Comparison of ENCODE assay signal across 12 mouse cellular contexts in genomic region chr3:122333493-122333892, GRCm38 (mm10). TPM values are rescaled to one million over a fixed set of nuclear protein-coding genes. Genes with fewer than 3 reads are reported as not detected.
DNase-seq lines count a peak whose midpoint lies in the region; ATAC-seq lines count a peak whose summit lies in the region.
"Had no signal": no experiment of that assay in that cellular context is flagged by ENCODE, and none has a peak within 500 bp of the region (broad histone marks: within the 10 kb centered on the region; RNA-seq: fewer than 3 reads in every experiment).

No protein-coding gene starts in this region.

- no peak overlapping the region for H3K4me3 ChIP-seq in forebrain, embryonic 10.5 days
- H3K4me3 ChIP-seq in forebrain, embryonic 11.5 days (ENCODE audit: low read depth, low read length), result no peak overlapping the region
- H3K4me3 ChIP-seq in kidney, embryonic 14.5 days (ENCODE audit: low read length), result no peak overlapping the region
- H3K4me3 ChIP-seq in limb, embryonic 12.5 days (replicated peaks), result no peak overlapping the region

- H3K4me1 ChIP-seq in forebrain, embryonic 10.5 days, result peaks cover 15% of the 10 kb centered on the region
- H3K4me1 ChIP-seq in forebrain, embryonic 11.5 days (replicated peaks; ENCODE audit: control insufficient read depth, insufficient read depth, low read length), result peaks cover 5% of the 10 kb centered on the region; the same call in 1 of the 2 replicates
- H3K4me1 ChIP-seq in kidney, embryonic 14.5 days (ENCODE audit: control insufficient read depth, insufficient read depth, low read length), result peaks cover 8% of the 10 kb centered on the region; the same call in 1 of the 2 replicates
- H3K4me1 ChIP-seq in limb, embryonic 12.5 days (replicated peaks), result peaks cover 24% of the 10 kb centered on the region

- H3K36me3 ChIP-seq in forebrain, embryonic 10.5 days (replicated peaks), result no peaks in the 10 kb centered on the region
- H3K36me3 ChIP-seq in forebrain, embryonic 11.5 days (ENCODE audit: control insufficient read depth, insufficient read depth, low read length), result no peaks in the 10 kb centered on the region
- no peaks in the 10 kb centered on the region for H3K36me3 ChIP-seq in kidney, embryonic 14.5 days (ENCODE audit: control insufficient read depth, insufficient read depth, low read length)
- no peaks in the 10 kb centered on the region for H3K36me3 ChIP-seq in limb, embryonic 12.5 days

- H3K27ac ChIP-seq in forebrain, embryonic 10.5 days, result peak overlapping the region; percentile 53; the same call in 1 of the 2 replicates
- no peak overlapping the region for H3K27ac ChIP-seq in forebrain, embryonic 11.5 days (ENCODE audit: low read depth, low read length)
- H3K27ac ChIP-seq in kidney, embryonic 14.5 days (ENCODE audit: low read depth, low read length), result no peak overlapping the region
- H3K27ac ChIP-seq in limb, embryonic 12.5 days, result peak overlapping the region; percentile 41; the same call in 1 of the 2 replicates
- H3K27ac ChIP-seq: liver, embryonic 14.5 days; macrophage had no signal

- ATAC-seq in forebrain, embryonic 11.5 days (replicated peaks; ENCODE audit: low FRiP score), result no peak
- ATAC-seq in kidney, embryonic 14.5 days (ENCODE audit: low FRiP score, low TSS enrichment), result 0 out of 2 replicates have a peak, but pooled peaks have one; percentile 38
- no peak for ATAC-seq in limb, embryonic 12.5 days (ENCODE audit: insufficient number of reproducible peaks, insufficient read depth, low FRiP score, low TSS enrichment, low read depth)

- H3K4me2 ChIP-seq in forebrain, embryonic 11.5 days (ENCODE audit: low read depth, low read length, severe bottlenecking), result no peak overlapping the region
- no peak overlapping the region for H3K4me2 ChIP-seq in kidney, embryonic 14.5 days (replicated peaks; ENCODE audit: low read depth, low read length)
- H3K4me2 ChIP-seq in limb, embryonic 12.5 days, result no peak overlapping the region

- H3K9me3 ChIP-seq in forebrain, embryonic 10.5 days, result no peaks in the 10 kb centered on the region
- H3K9me3 ChIP-seq in forebrain, embryonic 11.5 days (ENCODE audit: control insufficient read depth, low read length), result no peaks in the 10 kb centered on the region
- no peaks in the 10 kb centered on the region for H3K9me3 ChIP-seq in kidney, embryonic 14.5 days (ENCODE audit: control insufficient read depth, low read length)
- H3K9me3 ChIP-seq in limb, embryonic 12.5 days, result no peaks in the 10 kb centered on the region

- H3K9ac ChIP-seq in forebrain, embryonic 11.5 days (ENCODE audit: low read length), result no peak overlapping the region
- H3K9ac ChIP-seq in kidney, embryonic 14.5 days (ENCODE audit: low read depth, low read length), result no peak overlapping the region
- H3K9ac ChIP-seq in limb, embryonic 12.5 days (replicated peaks), result no peak overlapping the region
- H3K9ac ChIP-seq: liver, embryonic 14.5 days had no signal

- 27% methylated on average over 4 of the region's 4 CpGs for WGBS in forebrain, embryonic 10.5 days
- 23% methylated on average over 4 of the region's 4 CpGs for WGBS in forebrain, embryonic 11.5 days
- WGBS in kidney, embryonic 14.5 days, result 30% methylated on average over 4 of the region's 4 CpGs
- 37% methylated on average over 4 of the region's 4 CpGs for WGBS in limb, embryonic 12.5 days

- no peak for DNase-seq in forebrain, embryonic 10.5 days (ENCODE audit: extremely low spot score, low spot score)
- DNase-seq in forebrain, embryonic 11.5 days (ENCODE audit: low spot score), result no peak
- DNase-seq in kidney, postnatal 36 days, result no peak
- peak; percentile 27 for DNase-seq in embryo, embryonic 11 days
- DNase-seq in lung, postnatal 10 days, result no peak
- no peak for DNase-seq in thymus, adult 18-20 months
- DNase-seq: cerebellum, adult 11 months; right cerebral cortex, postnatal 4 days had no signal

- peaks cover 22% of the 10 kb centered on the region for H3K27me3 ChIP-seq in forebrain, embryonic 10.5 days (ENCODE audit: poor library complexity, severe bottlenecking)
- H3K27me3 ChIP-seq in forebrain, embryonic 11.5 days (ENCODE audit: control insufficient read depth, insufficient read depth, low read length), result no peaks in the 10 kb centered on the region
- H3K27me3 ChIP-seq in kidney, embryonic 14.5 days (ENCODE audit: control insufficient read depth, insufficient read depth, low read length), result no peaks in the 10 kb centered on the region
- H3K27me3 ChIP-seq in limb, embryonic 12.5 days, result 0 out of 2 replicates have a peak, but pooled peaks cover 5% of the 10 kb centered on the region

RNA-seq across cellular contexts. Expression of gene Bcar3, which starts 39.6 kb away (rescaled TPM):
- polyA plus RNA-seq in forebrain, embryonic 10.5 days (2016; fragmentation: Nextera tagmentation; extraction: Ambion mirVana), result 15.7 and 16.2 TPM in 2 replicates
- 12.5 and 14.5 TPM in 2 replicates for polyA plus RNA-seq in forebrain, embryonic 11.5 days (2014; fragmentation: Nextera tagmentation; extraction: Ambion mirVana)
- 9.6 and 13.7 TPM in 2 replicates for polyA plus RNA-seq in kidney, embryonic 14.5 days (2014; fragmentation: Nextera tagmentation; extraction: Ambion mirVana)
- polyA plus RNA-seq in limb, embryonic 12.5 days (2016; fragmentation: Nextera tagmentation; extraction: Ambion mirVana), result 6.9 and 7.6 TPM in 2 replicates

RNA-seq across cellular contexts. Expression of gene Dnttip2, which starts 59.3 kb away (rescaled TPM):
- polyA plus RNA-seq in forebrain, embryonic 10.5 days (2016; fragmentation: Nextera tagmentation; extraction: Ambion mirVana), result 96.1 and 101 TPM in 2 replicates
- polyA plus RNA-seq in forebrain, embryonic 11.5 days (2014; fragmentation: Nextera tagmentation; extraction: Ambion mirVana), result 85.2 and 92.3 TPM in 2 replicates
- 82.3 and 85.5 TPM in 2 replicates for polyA plus RNA-seq in kidney, embryonic 14.5 days (2014; fragmentation: Nextera tagmentation; extraction: Ambion mirVana)
- 86.5 and 90.5 TPM in 2 replicates for polyA plus RNA-seq in limb, embryonic 12.5 days (2016; fragmentation: Nextera tagmentation; extraction: Ambion mirVana)

Comparison
In these comparisons a context has a peak if more than half of its experiments do, and no peak if none do; other contexts are left out.
1. H3K27ac ChIP-seq: peak in forebrain, embryonic 10.5 days (single experiment) and limb, embryonic 12.5 days (single experiment); none in forebrain, embryonic 11.5 days (single experiment) and kidney, embryonic 14.5 days (single experiment).